Mouse (Mus musculus): ENCODE results near the gene Pdzrn3.

GRCm38 (mm10) chr6:101422084-101422954 is 44.6 kb upstream of the Pdzrn3 start:
- TF ChIP-seq POLR2A (IDR thresholded peaks at IDR 0.05; ENCODE audit: low read depth, low read length) (no peak), CTCF (IDR thresholded peaks at IDR 0.05; ENCODE audit: borderline replicate concordance, insufficient read depth, low read length) (no peak)
